Mouse (Mus musculus) MEL (cell line): ENCODE results near the gene Gdf1. TPM values are rescaled to one million over a fixed set of nuclear protein-coding genes. Genes with fewer than 3 reads are reported as not detected.

ENCODE experiments used
- DNase-seq: peaks from one replicate; pipeline ENCODE4 v3.0.0; 2011; ENCODE audit warnings: low read depth, low spot score
- H3K27ac ChIP-seq: 2 replicates; pipeline ENCODE4 v1.5.1; 2012; ENCODE audit warnings: low read depth, mild to moderate bottlenecking, control low read depth, low read length, moderate library complexity; ENCODE audit not compliant: control insufficient read depth
- H3K27me3 ChIP-seq, 2 experiments: fragments of 150-350 bp in 1 of 2; sonication (generic) in 1 of 2; 2 replicates each; pipeline ENCODE4 v1.6.1; 2012; ENCODE audit warnings: low read length in 2 of 2, mild to moderate bottlenecking in 2 of 2, improper control_type of control experiment in 1 of 2, moderate library complexity in 1 of 2; ENCODE audit not compliant: insufficient read depth in 2 of 2, control insufficient read depth in 1 of 2
- H3K36me3 ChIP-seq, 2 experiments: 2 replicates each; pipeline ENCODE4 v1.6.1; 2012 to 2014; ENCODE audit warnings: low read length in 2 of 2, improper control_type of control experiment in 1 of 2, inconsistent platforms in 1 of 2, mild to moderate bottlenecking in 1 of 2; ENCODE audit not compliant: insufficient read depth in 2 of 2, control insufficient read depth in 1 of 2
- H3K4me1 ChIP-seq, 2 experiments: fragments of 150-350 bp in 1 of 2; sonication (generic) in 1 of 2; 2 replicates each; pipeline ENCODE4 v1.6.1; 2012; ENCODE audit warnings: low read length in 2 of 2, improper control_type of control experiment in 1 of 2, mild to moderate bottlenecking in 1 of 2; ENCODE audit not compliant: insufficient read depth in 2 of 2, control insufficient read depth in 1 of 2
- H3K4me3 ChIP-seq, 2 experiments: fragments of 150-350 bp in 1 of 2; sonication (generic) in 1 of 2; 2 replicates each; pipeline ENCODE4 v1.5.1; 2012; ENCODE audit warnings: low read depth in 2 of 2, low read length in 2 of 2, mild to moderate bottlenecking in 2 of 2, moderate library complexity in 2 of 2, control low read depth in 1 of 2, improper control_type of control experiment in 1 of 2; ENCODE audit not compliant: control insufficient read depth in 1 of 2, insufficient read depth in 1 of 2
- H3K79me2 ChIP-seq: 2 replicates; pipeline ENCODE4 v1.6.1; 2012; ENCODE audit warnings: mild to moderate bottlenecking, low read length, moderate library complexity; ENCODE audit not compliant: control insufficient read depth, poor library complexity, insufficient read depth
- H3K9ac ChIP-seq: 2 replicates; pipeline ENCODE4 v1.6.1; 2012; ENCODE audit warnings: low read depth, mild to moderate bottlenecking, control low read depth, low read length, moderate library complexity; ENCODE audit not compliant: control insufficient read depth, poor library complexity, severe bottlenecking
- H3K9me3 ChIP-seq: fragments of 150-350 bp; sonication (generic); replicated peaks from 2 replicates; pipeline ENCODE4 v1.6.1; 2012; ENCODE audit warnings: mild to moderate bottlenecking, low read length, improper control_type of control experiment, moderate library complexity; ENCODE audit not compliant: insufficient read depth
- CHD1 ChIP-seq: IDR thresholded peaks from 2 replicates; pipeline ENCODE4 v1.6.1; 2012; ENCODE audit warnings: low read depth, mild to moderate bottlenecking, inconsistent platforms, low read length, improper control_type of control experiment
- CTCF ChIP-seq, 3 experiments: IDR thresholded peaks in 2 of 3; conservative IDR thresholded peaks in 1 of 3; 2 replicates each; pipeline ENCODE4 v1.5.1; 2011 to 2012; ENCODE audit warnings: low read length in 3 of 3, low read depth in 2 of 3, mild to moderate bottlenecking in 2 of 3, improper control_type of control experiment in 1 of 3, inconsistent platforms in 1 of 3, mixed read lengths in 1 of 3, moderate library complexity in 1 of 3; ENCODE audit not compliant: control insufficient read depth in 1 of 3, insufficient read depth in 1 of 3, poor library complexity in 1 of 3, severe bottlenecking in 1 of 3
- MXI1 ChIP-seq: IDR thresholded peaks from 2 replicates; pipeline ENCODE4 v1.6.1; 2011; ENCODE audit warnings: mild to moderate bottlenecking, low read depth, low read length, improper control_type of control experiment
- RAD21 ChIP-seq: IDR thresholded peaks from 2 replicates; pipeline ENCODE4 v1.6.1; 2011; ENCODE audit warnings: mild to moderate bottlenecking, low read depth, low read length, improper control_type of control experiment
- SIN3A ChIP-seq: IDR thresholded peaks from 2 replicates; pipeline ENCODE4 v1.6.1; 2012; ENCODE audit warnings: low read length, improper control_type of control experiment, inconsistent platforms
- UBTF ChIP-seq: IDR thresholded peaks from 2 replicates; pipeline ENCODE4 v1.6.1; 2012; ENCODE audit warnings: low read depth, mild to moderate bottlenecking, inconsistent platforms, low read length, improper control_type of control experiment, moderate library complexity, borderline replicate concordance; ENCODE audit not compliant: insufficient read depth
- ZKSCAN1 ChIP-seq: IDR thresholded peaks from 2 replicates; pipeline ENCODE4 v1.6.1; 2012; ENCODE audit warnings: low read depth, mild to moderate bottlenecking, inconsistent platforms, low read length, improper control_type of control experiment, moderate library complexity
- ZMIZ1 ChIP-seq: IDR thresholded peaks from 2 replicates; pipeline ENCODE4 v1.6.1; 2012; ENCODE audit warnings: low read depth, mild to moderate bottlenecking, inconsistent platforms, low read length, improper control_type of control experiment, moderate library complexity
- polyA plus RNA-seq, 2 experiments: library from polyadenylated mRNA; stranded (reverse) in 1 of 2; unstranded in 1 of 2; fragments of >175 nt in 1 of 2; fragments of >200 nt in 1 of 2; gene quantifications; 2 replicates each; pipeline versions ENCODE4 v1.2.1 to v1.2.4; 2012; ENCODE audit warnings: low replicate concordance in 2 of 2, low read depth in 1 of 2; ENCODE audit not compliant: insufficient read length in 2 of 2, insufficient read depth in 1 of 2, missing spikeins in 1 of 2
- total RNA-seq: library from RNA; depleted of rRNA; stranded (reverse); fragments of 300-350 nt; gene quantifications from 2 replicates; pipeline ENCODE4 v1.2.3, GENCODE M21; 2012

Gene Gdf1
- total and polyA plus RNA-seq, 3 experiments: 1.9 to 2.6 TPM; not detected in 1

DNA sequence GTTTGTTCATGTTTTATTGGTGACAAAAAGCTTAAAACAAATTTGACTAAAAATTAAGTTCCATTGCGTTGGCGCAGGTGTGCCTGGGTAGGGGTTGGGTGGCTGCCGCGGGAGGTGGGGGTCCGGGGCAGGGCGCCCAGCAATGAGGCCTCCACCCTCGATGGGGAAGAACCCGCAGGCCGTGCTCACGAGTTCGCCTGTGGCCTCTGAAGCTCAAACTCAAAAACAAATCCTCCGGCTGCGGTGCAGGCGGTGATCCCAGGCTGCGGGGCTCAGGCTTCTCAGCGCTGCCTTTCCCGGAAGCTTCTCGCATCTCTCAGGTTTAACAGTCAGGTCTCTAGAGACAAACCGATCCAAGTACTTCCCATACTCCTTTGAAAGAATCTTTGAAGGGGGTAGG, 1.9 kb downstream of the Gdf1 start:
- H3K36me3 ChIP-seq: peaks cover 10 to 17% of the 10 kb centered on the region in 2 experiments
- no peaks in the 10 kb centered on the region for H3K27me3 ChIP-seq
- H3K4me1 ChIP-seq: peaks cover 13% of the 10 kb centered on the region in 2 experiments
- H3K9ac ChIP-seq: no peak overlapping the region
- H3K79me2 ChIP-seq: no peaks in the 10 kb centered on the region
- H3K4me3 ChIP-seq: no peak overlapping the region
- H3K9me3 ChIP-seq: no peaks in the 10 kb centered on the region
- DNase-seq: no peak
- TF ChIP-seq ZMIZ1 (0 out of 2 replicates have a peak, but pooled peaks have one; percentile 27), CTCF (IDR thresholded peaks at IDR 0.05 in 2 of 3, conservative IDR thresholded peaks at IDR 0.05 in 1 of 3; ENCODE audit: control insufficient read depth in 1 of 3, insufficient read depth in 1 of 3, low read depth in 2 of 3, low read length in 3 of 3, poor library complexity in 1 of 3, severe bottlenecking in 1 of 3) (no peak)
- H3K27ac ChIP-seq: no peak overlapping the region

DNA sequence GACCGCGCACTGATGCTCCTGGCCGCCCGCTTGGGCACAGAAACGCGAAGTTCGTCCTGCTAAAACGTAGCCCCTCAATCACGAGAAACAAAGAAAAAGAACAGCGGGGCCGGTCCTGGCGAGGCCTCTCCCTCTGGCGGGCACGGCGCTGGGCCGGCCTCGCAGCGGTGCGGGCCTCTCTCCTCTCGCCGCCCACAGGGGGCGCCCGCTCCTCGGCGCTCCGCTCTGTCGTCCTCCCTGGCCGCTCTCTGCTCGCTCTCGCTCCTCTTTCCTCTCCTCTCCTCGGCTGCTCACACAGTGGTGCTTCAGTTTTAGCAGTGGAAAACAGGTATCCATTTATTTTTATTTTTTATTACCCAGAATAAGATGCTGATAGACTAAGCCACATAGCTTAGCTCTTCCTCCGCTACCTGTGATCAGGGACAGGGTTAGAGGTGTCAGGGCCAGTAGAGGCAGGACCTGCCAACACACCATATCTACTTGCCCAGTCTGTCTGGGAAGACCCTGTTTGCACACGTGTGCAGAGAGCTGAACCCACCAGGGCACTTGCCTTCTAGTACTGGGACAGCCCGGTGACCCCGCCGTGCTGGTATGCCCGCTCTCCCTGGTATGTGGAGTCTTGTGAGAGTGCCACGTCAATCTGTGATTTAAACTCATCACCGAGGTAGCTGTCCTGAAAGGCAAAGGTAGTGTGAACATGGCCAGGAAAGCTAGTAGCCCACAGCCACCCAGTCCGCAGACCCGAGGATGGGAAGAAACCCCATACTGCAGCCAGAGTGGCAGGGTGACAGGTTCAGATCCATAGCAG, 2.7 kb downstream of the Gdf1 start:
- H3K27ac ChIP-seq: no peak overlapping the region
- H3K9ac ChIP-seq: no peak overlapping the region
- H3K4me1 ChIP-seq: peaks cover 13% of the 10 kb centered on the region in 2 experiments
- peaks cover 10 to 17% of the 10 kb centered on the region in 2 experiments for H3K36me3 ChIP-seq
- TF ChIP-seq UBTF (no peak), SIN3A (no peak), ZKSCAN1 (no peak), CTCF (IDR thresholded peaks at IDR 0.05 in 2 of 3, conservative IDR thresholded peaks at IDR 0.05 in 1 of 3; ENCODE audit: control insufficient read depth in 1 of 3, insufficient read depth in 1 of 3, low read depth in 2 of 3, low read length in 3 of 3, poor library complexity in 1 of 3, severe bottlenecking in 1 of 3) (peak in 2 of 3 experiments; percentile 3 to 35; a peak in 3 of 6 replicates), RAD21 (no peak), ZMIZ1 (no peak), MXI1 (no peak)
- no peaks in the 10 kb centered on the region for H3K27me3 ChIP-seq
- no peak for DNase-seq
- H3K9me3 ChIP-seq: no peaks in the 10 kb centered on the region
- no peak overlapping the region for H3K4me3 ChIP-seq
- no peaks in the 10 kb centered on the region for H3K79me2 ChIP-seq

DNA sequence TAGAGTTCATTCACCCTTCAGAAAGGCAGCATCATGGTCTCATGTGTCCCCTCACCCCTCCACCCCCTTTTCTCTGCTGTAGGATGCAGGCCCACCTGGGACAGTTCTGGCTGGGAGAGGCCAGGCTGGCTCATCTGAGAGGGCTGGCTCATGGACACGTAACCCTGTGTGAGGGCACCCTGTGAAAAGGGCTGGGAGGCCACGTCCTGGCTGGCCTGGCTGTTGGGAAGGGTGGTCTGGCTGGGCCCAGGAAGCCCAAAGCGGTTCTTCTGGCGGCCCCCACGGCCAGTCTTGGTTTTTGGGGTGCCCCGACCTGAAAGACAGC, 3.2 kb downstream of the Gdf1 start:
- no peak overlapping the region for H3K27ac ChIP-seq
- H3K79me2 ChIP-seq: no peaks in the 10 kb centered on the region
- no peaks in the 10 kb centered on the region for H3K27me3 ChIP-seq
- no peaks in the 10 kb centered on the region for H3K9me3 ChIP-seq
- H3K4me1 ChIP-seq: peaks cover 13% of the 10 kb centered on the region in 2 experiments
- peaks cover 10 to 17% of the 10 kb centered on the region in 2 experiments for H3K36me3 ChIP-seq
- TF ChIP-seq CHD1: no peak
- TF ChIP-seq, all 39 proteins: peak for 0
- no peak overlapping the region for H3K9ac ChIP-seq
- H3K4me3 ChIP-seq: no peak overlapping the region
- no peak for DNase-seq
